19 mouse cellular contexts compared by ENCODE assay signal in the genomic region with DNA sequence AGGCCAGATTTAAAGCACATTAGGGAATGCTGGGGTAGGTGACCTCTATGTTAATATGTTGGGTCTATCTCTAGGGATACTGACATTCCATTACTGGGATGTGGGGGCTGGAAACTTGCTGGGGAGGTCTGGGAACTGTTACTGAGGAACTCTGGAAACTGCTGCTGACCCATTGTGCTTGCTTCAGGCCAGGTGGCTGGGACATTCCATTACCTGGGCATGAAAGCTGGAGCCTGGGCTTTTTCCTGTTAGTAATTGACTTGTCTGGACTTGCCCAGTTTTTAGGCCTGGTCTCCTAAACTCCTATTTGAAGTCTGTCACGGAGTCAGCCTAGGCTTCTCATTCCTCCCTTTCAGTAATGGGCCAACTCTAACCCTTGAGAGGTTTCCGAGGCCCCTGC. TPM values are rescaled to one million over a fixed set of nuclear protein-coding genes. Genes with fewer than 3 reads are reported as not detected.
DNase-seq lines count a peak whose midpoint lies in the region; ATAC-seq and TF ChIP-seq lines count a peak whose summit lies in the region.
"Had no signal": no experiment of that assay in that cellular context is flagged by ENCODE, and none has a peak within 500 bp of the region (broad histone marks: within the 10 kb centered on the region; RNA-seq: fewer than 3 reads in every experiment).

No protein-coding gene starts in this region.

- H3K9ac ChIP-seq in heart, embryonic 13.5 days: no peak overlapping the region
- 0 out of 2 replicates have a peak overlapping the region, but pooled peaks have one; percentile 84 for H3K9ac ChIP-seq in liver, embryonic 13.5 days
- H3K9ac ChIP-seq in ES-E14 (ENCODE audit: insufficient read depth, low read depth, low read length, poor library complexity, severe bottlenecking): peak overlapping the region; percentile 69; the same call in 1 of the 2 replicates

- peaks cover 15% of the 10 kb centered on the region for H3K4me1 ChIP-seq in heart, embryonic 13.5 days
- H3K4me1 ChIP-seq in liver, embryonic 13.5 days (replicated peaks): peaks cover 51% of the 10 kb centered on the region
- peaks cover 0 to 22% of the 10 kb centered on the region in 2 experiments; a peak in 2 of 4 replicates for H3K4me1 ChIP-seq in ES-E14 (ENCODE audit: control insufficient read depth in 2 of 2, insufficient read depth in 2 of 2, low read length in 2 of 2, poor library complexity in 1 of 2)

- WGBS in heart, embryonic 13.5 days: 86% methylated on average over 2 of the region's 2 CpGs
- WGBS in liver, embryonic 13.5 days (ENCODE audit: insufficient replicate concordance): 91% methylated on average over 2 of the region's 2 CpGs

- no peak overlapping the region for H3K27ac ChIP-seq in heart, embryonic 13.5 days (replicated peaks)
- no peak overlapping the region for H3K27ac ChIP-seq in liver, embryonic 13.5 days
- peak overlapping the region; percentile 78 for H3K27ac ChIP-seq in ES-E14 (ENCODE audit: insufficient read depth, low read depth, low read length, poor library complexity, severe bottlenecking)

- ATAC-seq in heart, embryonic 13.5 days (ENCODE audit: extremely low read depth, insufficient number of reproducible peaks, low FRiP score, low TSS enrichment): no peak
- no peak for ATAC-seq in liver, embryonic 13.5 days (ENCODE audit: low read depth)
- ATAC-seq: Patski had no signal

- in situ Hi-C loops in ES-E14 (cut with MboI; ENCODE audit: low sequenced_read_pairs in 2 of 2, unreplicated experiment in 2 of 2): no loop called here

- H3K4me2 ChIP-seq in heart, embryonic 13.5 days: peak overlapping the region; percentile 88; the same call in 1 of the 2 replicates
- H3K4me2 ChIP-seq in liver, embryonic 13.5 days: no peak overlapping the region

- no peak for DNase-seq in heart, postnatal 4 days
- no peak for DNase-seq in liver, embryonic 13.5 days
- DNase-seq in liver (no peak), ES-E14 (ENCODE audit: low read depth, low spot score) (no peak)
- peak; percentile 34 for DNase-seq in gonadal fat pad, adult 2 months (ENCODE audit: low read depth)
- DNase-seq in right cerebral cortex, adult 18-20 months: no peak
- DNase-seq in right cerebral cortex, postnatal 14 days: no peak
- DNase-seq: adrenal gland, postnatal 10 days; cerebellum, adult 11 months; embryo, embryonic 11 days; forebrain, postnatal 0 days; gastrocnemius, postnatal 14 days; heart, postnatal 36 days had no signal

- no peaks in the 10 kb centered on the region for H3K9me3 ChIP-seq in heart, embryonic 13.5 days
- no peaks in the 10 kb centered on the region for H3K9me3 ChIP-seq in liver, embryonic 13.5 days (replicated peaks)
- H3K9me3 ChIP-seq in ES-E14 (ENCODE audit: control insufficient read depth, insufficient read depth, low read depth, low read length): no peaks in the 10 kb centered on the region
- H3K9me3 ChIP-seq: embryonic facial prominence, embryonic 12.5 days; forebrain, embryonic 13.5 days; heart, embryonic 12.5 days; hindbrain, embryonic 12.5 days had no signal

- no peak overlapping the region for H3K4me3 ChIP-seq in heart, embryonic 13.5 days
- H3K4me3 ChIP-seq in liver, embryonic 13.5 days (replicated peaks): no peak overlapping the region
- no peak overlapping the region for H3K4me3 ChIP-seq in ES-E14 (ENCODE audit: insufficient read depth in 1 of 2, low read depth in 1 of 2, low read length in 2 of 2, poor library complexity in 1 of 2, severe bottlenecking in 1 of 2)

- H3K27me3 ChIP-seq in heart, embryonic 13.5 days (replicated peaks): peaks cover 11% of the 10 kb centered on the region
- H3K27me3 ChIP-seq in liver, embryonic 13.5 days: peaks cover 5% of the 10 kb centered on the region

- H3K36me3 ChIP-seq in heart, embryonic 13.5 days: peaks cover 22% of the 10 kb centered on the region
- H3K36me3 ChIP-seq in liver, embryonic 13.5 days: peaks cover 23% of the 10 kb centered on the region
- H3K36me3 ChIP-seq in ES-E14 (ENCODE audit: control insufficient read depth, insufficient read depth, low read length, poor library complexity, severe bottlenecking): peaks cover 9% of the 10 kb centered on the region; the same call in 1 of the 2 replicates

TF ChIP-seq in ES-E14, 5 proteins besides CTCF, POLR2A, EP300 and RAD21:
- TF ChIP-seq CHD2 (IDR thresholded peaks at IDR 0.05; ENCODE audit: low read depth, low read length) (no peak), HCFC1 (IDR thresholded peaks at IDR 0.05; ENCODE audit: borderline replicate concordance, insufficient read depth, low read length) (no peak), ZC3H11A (IDR thresholded peaks at IDR 0.05; ENCODE audit: borderline replicate concordance, low read depth, low read length) (no peak)

RNA-seq across cellular contexts. Expression of gene Rbm34, which starts 1.2 kb away (rescaled TPM):
- polyA plus RNA-seq in heart, embryonic 13.5 days (2015; fragmentation: Nextera tagmentation; extraction: Ambion mirVana): 10.9 and 12.1 TPM in 2 replicates
- total RNA-seq in heart, postnatal 4 days (2021): 1 to 10 TPM; 7.6 to 8.5 TPM
- 16.5 and 19.2 TPM in 2 replicates for polyA plus RNA-seq in liver, embryonic 13.5 days (2015; fragmentation: Nextera tagmentation; extraction: Ambion mirVana)
- total RNA-seq in ES-E14 (2012; rRNA removed): 22.4 and 32.5 TPM in 2 replicates
- 2.3 and 2.9 TPM in 2 replicates for polyA plus RNA-seq in gonadal fat pad, adult 2 months (2012; rRNA removed)

RNA-seq across cellular contexts. Expression of gene Tomm20, which starts 26.5 kb away (rescaled TPM):
- polyA plus RNA-seq in heart, embryonic 13.5 days (2015; fragmentation: Nextera tagmentation; extraction: Ambion mirVana): 172 and 209 TPM in 2 replicates
- 100 to 1,000 TPM; 104 to 120 TPM for total RNA-seq in heart, postnatal 4 days (2021)
- polyA plus RNA-seq in liver, embryonic 13.5 days (2015; fragmentation: Nextera tagmentation; extraction: Ambion mirVana): 202 and 204 TPM in 2 replicates
- total RNA-seq in ES-E14 (2012; rRNA removed): 815 and 854 TPM in 2 replicates
- 71.1 and 139 TPM in 2 replicates for polyA plus RNA-seq in gonadal fat pad, adult 2 months (2012; rRNA removed)
